Mouse (Mus musculus): ENCODE measurements around the gene Irf2bp2.

DNA sequence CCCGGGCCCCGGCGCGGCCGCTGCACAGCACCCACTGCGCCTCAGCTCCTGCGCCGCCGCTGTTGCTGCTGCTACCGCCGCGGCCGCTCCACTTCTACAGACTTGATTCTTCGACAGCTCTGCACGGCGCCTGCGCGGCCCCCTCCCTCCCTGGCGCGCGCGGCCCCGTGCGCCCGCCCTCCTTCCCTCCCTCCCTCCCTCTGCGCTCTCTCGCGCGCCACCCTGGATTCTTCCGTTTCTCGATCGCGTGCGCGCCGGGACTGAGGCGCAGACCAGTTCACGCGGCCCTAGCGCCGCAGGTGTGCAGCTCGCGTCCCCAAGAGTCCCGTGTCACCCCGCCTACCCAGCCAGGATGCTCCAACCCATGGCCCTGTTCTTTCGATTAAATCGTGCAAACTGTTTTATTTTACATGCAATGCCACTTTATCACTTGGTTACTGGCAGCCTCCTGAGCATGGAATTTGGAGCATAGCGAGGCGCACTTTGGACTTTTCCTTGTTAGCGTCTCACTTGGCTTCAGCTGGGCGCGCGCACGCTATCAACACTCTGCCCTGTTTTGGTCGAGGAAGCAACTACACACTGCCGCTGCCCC, at the start of gene Irf2bp2:
- no peak for TF ChIP-seq CTCF (IDR thresholded peaks at IDR 0.05; ENCODE audit: low read depth, low read length)
- no peak for TF ChIP-seq POLR2A (IDR thresholded peaks at IDR 0.05; ENCODE audit: borderline replicate concordance, low read depth, low read length)
